Mouse (Mus musculus) bone marrow, adult 2 months (tissue): ENCODE data around the gene Inhbb. TPM values are rescaled to one million over a fixed set of nuclear protein-coding genes. Genes with fewer than 3 reads are reported as not detected.

ENCODE experiments used
- H3K27ac ChIP-seq: fragments of 200-500 bp; 2 replicates; pipeline ENCODE4 v1.5.1; 2012; ENCODE audit warnings: low read depth, mild to moderate bottlenecking, control low read depth, inconsistent platforms, low read length; ENCODE audit not compliant: control insufficient read depth, poor library complexity, insufficient read depth
- H3K4me1 ChIP-seq: fragments of 200-500 bp; 2 replicates; pipeline ENCODE4 v1.6.1; 2011; ENCODE audit warnings: low read length; ENCODE audit not compliant: control insufficient read depth, insufficient read depth
- H3K4me3 ChIP-seq: fragments of 200-500 bp; replicated peaks from 2 replicates; pipeline ENCODE3; 2011; ENCODE audit warnings: mild to moderate bottlenecking, low read depth, low read length, control low read depth; ENCODE audit not compliant: control insufficient read depth
- CTCF ChIP-seq: fragments of 200-500 bp; IDR thresholded peaks from 2 replicates; pipeline ENCODE4 v1.5.1; 2011; ENCODE audit warnings: low read length, control low read depth; ENCODE audit not compliant: control insufficient read depth, insufficient read depth
- POLR2A ChIP-seq: fragments of 200-500 bp; IDR thresholded peaks from 2 replicates; pipeline ENCODE4 v1.6.1; 2011; ENCODE audit warnings: low read depth, mild to moderate bottlenecking, control low read depth, low read length, borderline replicate concordance; ENCODE audit not compliant: control insufficient read depth
- WGBS: fragments of 180-500 bp; shearing (Covaris S2); methylation state at CpG from one replicate; pipeline ENCODE4 v1.1.7; 2018; 5-methylcytosine and 5-hydroxymethylcytosine counted together
- polyA plus RNA-seq: library from polyadenylated mRNA; stranded (reverse); fragments of >200 nt; gene quantifications from 2 replicates; pipeline ENCODE4 v1.2.4, GENCODE M21; 2011; ENCODE audit warnings: low replicate concordance; ENCODE audit not compliant: missing spikeins, insufficient read depth, insufficient read length

The Inhbb gene
- polyA plus RNA-seq, 1 experiment = 0.70 TPM

DNA sequence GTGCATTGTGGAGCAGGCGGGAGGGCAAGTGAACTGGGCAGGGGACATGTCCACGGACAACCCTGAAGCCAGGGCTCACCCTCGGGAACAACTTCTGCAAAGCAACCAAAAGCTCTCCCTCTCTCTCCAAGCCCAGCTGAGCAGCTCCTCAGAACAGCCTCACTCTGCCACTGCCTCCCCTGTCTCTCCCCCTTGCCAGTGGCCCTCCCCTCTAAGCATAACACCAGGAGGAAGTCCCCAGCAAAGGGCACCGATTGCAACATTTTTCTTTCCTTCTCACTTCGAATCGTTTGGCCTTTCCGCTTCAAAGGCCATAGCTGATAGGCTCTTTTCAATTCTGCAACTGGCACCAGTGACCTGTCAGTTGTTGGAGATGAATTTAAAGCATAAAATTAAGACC, 5.9 kb downstream of the Inhbb start:
- Histone ChIP-seq H3K4me3 (no peak overlapping the region), H3K27ac (no peak overlapping the region), H3K4me1 (peaks cover 2% of the 10 kb centered on the region)
- TF ChIP-seq CTCF (no peak), POLR2A (no peak)
- 13% methylated on average over 7 of the region's 7 CpGs for WGBS

DNA sequence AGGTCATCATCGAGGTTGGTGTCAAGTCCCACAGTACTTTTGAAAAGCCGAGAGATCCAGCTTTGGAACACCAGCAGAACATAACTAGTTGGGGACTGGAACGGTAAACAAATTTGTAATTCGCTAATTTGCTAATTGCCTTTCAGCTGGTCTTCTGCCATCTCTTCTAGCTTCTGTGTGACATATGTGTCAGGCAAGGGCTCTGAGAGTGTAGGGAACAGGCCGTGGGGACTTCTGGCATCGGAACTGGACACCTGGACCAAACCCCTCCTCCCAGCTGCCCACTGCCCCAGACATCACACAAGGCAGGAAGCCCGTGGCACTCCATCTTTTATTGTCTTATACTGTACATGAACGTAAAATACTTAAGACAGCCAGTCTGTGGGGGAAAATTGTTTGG, 6.9 kb downstream of the Inhbb start:
- H3K4me1 ChIP-seq = peaks cover 2% of the 10 kb centered on the region
- WGBS = 79% methylated on average over 8 of the region's 8 CpGs
- H3K4me3 ChIP-seq = no peak overlapping the region
- TF ChIP-seq CTCF (no peak), POLR2A (no peak)
- H3K27ac ChIP-seq = no peak overlapping the region

DNA sequence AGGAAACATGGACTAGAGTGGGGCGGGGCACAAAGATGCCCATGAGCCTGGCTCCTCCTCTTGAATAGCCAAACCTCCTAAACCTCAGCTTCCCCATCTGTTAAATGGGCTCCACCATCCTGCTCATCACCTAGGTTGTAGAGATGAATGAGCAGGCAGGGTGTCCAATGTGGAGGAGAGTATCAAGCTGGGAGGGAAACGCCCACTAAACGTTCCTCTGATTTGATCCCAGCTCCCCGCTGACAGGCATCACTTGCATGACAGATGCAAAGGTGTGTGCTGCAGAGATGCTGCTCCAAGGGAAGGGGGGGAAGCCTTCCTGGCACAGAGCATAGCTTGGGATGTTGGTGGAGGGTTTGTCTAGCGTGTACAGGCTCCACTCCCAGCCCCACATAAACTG, 11.4 kb downstream of the Inhbb start:
- Histone ChIP-seq H3K4me3 (no peak overlapping the region), H3K27ac (no peak overlapping the region), H3K4me1 (no peaks in the 10 kb centered on the region; the same call in 1 of the 2 replicates)
- TF ChIP-seq POLR2A (no peak), CTCF (no peak)
- WGBS = 74% methylated on average over 5 of the region's 5 CpGs

DNA sequence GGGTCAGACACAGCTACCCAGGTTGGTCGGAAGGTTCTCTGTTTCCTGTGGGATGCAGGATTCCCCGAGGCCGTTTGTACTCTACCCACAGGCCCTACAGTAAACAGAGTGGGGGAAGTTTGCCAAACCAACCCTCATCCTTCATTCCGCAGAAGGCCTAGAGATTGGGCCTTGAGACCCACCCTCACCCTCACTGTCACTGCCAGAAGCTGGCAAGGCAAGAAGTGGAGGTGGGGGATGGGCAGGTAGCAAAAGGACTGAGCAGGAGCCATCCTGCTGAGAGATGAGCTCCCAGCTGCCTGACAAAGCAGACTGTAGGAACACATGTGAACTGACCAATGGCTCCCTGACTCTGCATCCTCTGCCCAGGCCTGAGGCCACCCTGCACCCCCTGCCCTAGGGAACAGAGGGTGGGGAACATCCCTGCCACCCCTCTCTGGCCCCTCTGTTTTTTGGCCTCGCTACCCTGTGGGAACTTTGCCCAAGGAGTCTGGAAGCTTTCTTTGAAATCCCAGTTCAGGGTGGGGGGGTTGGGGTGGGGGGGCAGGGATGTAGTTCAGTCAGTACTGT, 12.4 kb downstream of the Inhbb start:
- TF ChIP-seq POLR2A (no peak), CTCF (no peak)
- 60% methylated on average over 5 of the region's 5 CpGs for WGBS
- Histone ChIP-seq H3K4me3 (no peak overlapping the region), H3K4me1 (no peaks in the 10 kb centered on the region), H3K27ac (no peak overlapping the region)

DNA sequence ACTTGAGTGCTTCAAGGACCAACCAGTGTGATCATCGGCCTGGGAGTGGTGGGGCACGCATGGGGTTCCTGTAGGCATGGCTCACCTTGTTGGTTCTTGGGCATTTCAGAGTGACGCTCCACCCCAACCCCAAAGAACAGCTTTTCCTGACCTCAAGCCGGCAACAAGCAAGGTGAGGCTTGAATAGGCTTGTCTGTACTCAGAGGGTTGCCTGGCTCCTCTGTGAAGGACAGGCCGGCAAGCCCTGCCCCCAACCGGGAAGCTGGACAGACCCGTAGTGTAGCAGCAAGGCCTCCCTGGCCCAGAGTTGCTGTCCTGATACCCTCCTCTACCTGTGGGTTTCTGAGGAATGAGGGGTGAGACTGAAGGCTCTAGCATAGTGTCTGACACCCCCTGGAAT, 12.9 kb downstream of the Inhbb start:
- H3K4me3 ChIP-seq = no peak overlapping the region
- no peak overlapping the region for H3K27ac ChIP-seq
- TF ChIP-seq POLR2A (no peak), CTCF (no peak)
- whole genome bisulfite sequencing = 81% methylated on average over 7 of the region's 7 CpGs
- H3K4me1 ChIP-seq = no peaks in the 10 kb centered on the region

DNA sequence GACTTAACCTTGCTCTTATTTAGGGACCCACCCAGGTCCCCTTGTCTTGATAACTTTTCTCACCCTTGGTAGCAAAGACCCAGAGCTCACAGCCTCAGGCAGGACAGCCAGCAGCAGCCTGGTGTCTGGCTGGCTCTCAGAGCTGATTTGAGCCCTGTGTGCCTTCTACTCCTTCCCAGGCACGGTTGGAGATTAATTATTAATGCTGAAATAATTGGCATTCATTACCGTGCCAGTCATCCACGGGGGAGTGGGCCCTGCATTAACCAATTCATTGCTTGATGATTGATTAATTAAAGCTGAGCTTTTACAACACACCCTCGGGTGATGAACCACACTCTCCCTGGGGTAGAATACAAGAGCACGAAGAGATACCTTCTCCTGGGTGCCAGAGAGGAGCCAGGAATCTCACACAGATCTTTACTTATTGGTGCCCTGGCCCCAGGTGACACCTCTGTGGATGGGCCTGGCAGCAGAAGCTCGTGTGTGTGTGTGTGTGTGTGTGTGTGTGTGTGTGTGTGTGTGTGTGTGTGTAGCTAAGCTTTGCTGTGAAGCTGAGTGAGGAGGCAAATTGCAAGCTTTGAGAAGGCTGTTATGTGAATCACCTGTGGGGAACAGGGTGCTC, 14.2 kb downstream of the Inhbb start:
- H3K4me1 ChIP-seq = no peaks in the 10 kb centered on the region
- H3K27ac ChIP-seq = no peak overlapping the region
- WGBS = 65% methylated on average over 6 of the region's 6 CpGs
- no peak overlapping the region for H3K4me3 ChIP-seq
- TF ChIP-seq POLR2A (no peak), CTCF (no peak)

DNA sequence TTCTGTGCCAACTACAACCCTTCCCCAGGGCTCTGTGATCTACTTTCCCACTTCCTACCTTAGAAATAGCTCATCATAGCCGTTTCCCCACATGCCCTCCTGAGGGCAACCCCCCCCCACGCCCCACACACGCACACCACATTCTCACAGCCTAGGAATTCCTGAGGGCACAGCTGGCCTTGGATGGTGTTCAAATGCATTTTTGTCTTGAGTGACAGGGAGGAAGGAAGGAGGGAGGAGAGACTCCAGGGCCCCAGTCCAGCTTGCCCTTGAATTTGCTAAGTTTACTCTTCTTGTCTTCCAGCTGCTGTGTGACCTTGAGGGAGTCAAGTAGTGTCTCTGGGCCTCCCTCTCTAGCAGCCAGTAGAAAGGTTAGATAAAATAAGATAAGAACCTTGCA, 17.2 kb downstream of the Inhbb start:
- TF ChIP-seq POLR2A (no peak), CTCF (no peak)
- 5% methylated on average over 3 of the region's 3 CpGs for WGBS
- Histone ChIP-seq H3K4me1 (no peaks in the 10 kb centered on the region), H3K27ac (no peak overlapping the region), H3K4me3 (no peak overlapping the region)

DNA sequence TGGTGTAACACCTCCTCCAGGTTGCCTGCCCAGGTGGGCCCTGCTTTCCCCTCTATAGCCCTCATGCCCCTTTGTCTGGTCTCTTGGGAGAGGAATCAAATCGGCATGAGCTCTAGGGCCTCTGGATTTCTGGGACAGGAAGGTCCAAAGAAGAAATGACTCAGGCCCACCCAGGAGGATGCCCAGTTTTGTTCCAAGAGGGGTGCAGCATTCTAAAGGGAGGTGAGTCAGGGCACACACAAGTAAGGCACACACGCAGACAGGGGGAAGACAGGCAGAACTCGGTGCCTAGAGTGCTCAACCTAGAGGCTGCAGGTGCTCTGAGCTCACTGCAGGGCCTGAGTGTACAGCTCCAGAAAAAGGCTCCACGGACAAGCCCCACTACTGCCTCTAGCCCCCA, 17.7 kb downstream of the Inhbb start:
- no peak for TF ChIP-seq POLR2A
- no peak for TF ChIP-seq CTCF
- Histone ChIP-seq H3K27ac (no peak overlapping the region), H3K4me1 (no peaks in the 10 kb centered on the region), H3K4me3 (no peak overlapping the region)
- WGBS = 74% methylated on average over 4 of the region's 4 CpGs
